Mouse (Mus musculus) cerebellum, postnatal 25 days (tissue): ENCODE results near the gene Plekho1.

ENCODE experiments used
- DNase-seq, 2 experiments: peaks; one replicate each; pipeline ENCODE4 v3.0.0; 2021; ENCODE audit warnings: mixed read lengths in 2 of 2

Plekho1 gene

GRCm38 (mm10) chr3:96001560-96001959 lies 5.8 kb upstream of the Plekho1 start:
- no peak for DNase-seq

DNA sequence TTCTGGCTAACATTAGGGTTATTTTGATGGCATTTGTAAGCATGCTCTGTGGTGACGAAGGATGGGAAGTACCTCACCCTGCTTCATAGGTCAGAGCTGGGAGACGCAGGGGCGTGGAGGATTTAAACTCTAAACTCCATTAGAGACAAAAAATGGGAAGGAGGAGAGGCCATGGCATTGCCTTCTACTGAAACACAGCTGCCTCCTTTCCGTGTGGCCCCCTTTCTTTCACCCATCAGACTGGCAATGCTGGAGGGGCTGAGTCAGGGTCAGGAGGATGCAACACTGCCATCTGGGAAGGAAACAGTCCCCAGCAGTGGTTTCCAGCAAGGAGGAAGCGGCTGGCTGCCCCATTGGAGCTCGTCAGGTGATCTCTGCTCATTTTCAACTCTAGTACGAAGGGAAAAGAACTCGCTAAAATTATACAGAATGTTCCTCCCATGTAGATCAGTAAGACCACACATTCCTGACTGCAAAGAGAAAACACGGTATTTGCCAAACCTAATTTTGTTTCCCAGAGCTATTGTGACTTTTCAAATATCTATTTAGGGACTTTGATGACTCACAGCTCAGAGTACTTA lies 5.2 kb upstream of the Plekho1 start:
- DNase-seq, result peak; percentile 43 to 52

GRCm38 (mm10) chr3:96000080-96000632 lies 4.4 kb upstream of the Plekho1 start:
- DNase-seq, result peak in 1 of 2 experiments; percentile 37

DNA sequence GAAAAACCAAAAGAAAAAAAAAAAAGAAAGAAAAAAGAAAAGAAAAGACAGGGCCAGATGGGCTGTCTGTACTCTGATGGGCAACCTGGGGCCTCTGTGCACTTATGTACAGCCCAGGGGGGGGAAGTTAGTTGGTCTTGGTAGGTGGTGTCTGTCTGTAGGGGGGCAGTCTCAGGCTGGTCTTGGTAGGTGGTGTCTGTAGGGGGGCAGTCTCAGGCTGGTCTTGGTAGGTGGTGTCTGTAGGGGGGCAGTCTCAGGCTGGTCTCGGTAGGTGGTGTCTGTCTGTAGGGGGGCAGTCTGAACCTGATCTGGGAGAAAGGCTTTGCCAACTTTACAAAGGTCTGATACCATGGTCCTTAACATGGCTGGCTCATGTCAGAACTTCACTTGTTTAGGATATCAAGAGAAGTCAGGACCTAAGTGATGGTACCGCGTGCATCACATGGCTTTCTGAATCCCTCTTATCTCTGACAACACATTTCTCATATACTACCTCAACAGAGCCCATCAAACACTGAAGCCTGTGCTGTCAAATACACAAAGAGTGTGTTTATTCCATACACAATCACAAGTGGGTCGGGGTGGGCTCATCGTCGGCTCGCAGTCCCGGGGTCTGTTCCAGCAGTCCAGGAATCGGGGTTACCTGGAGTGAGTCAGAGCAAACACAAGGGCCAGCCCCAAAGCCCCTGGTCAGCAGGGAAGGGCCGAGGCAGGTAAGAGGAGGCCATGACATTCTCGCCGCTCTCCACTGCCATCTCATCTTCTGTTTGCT lies 3.7 kb upstream of the Plekho1 start:
- DNase-seq, result no peak

DNA sequence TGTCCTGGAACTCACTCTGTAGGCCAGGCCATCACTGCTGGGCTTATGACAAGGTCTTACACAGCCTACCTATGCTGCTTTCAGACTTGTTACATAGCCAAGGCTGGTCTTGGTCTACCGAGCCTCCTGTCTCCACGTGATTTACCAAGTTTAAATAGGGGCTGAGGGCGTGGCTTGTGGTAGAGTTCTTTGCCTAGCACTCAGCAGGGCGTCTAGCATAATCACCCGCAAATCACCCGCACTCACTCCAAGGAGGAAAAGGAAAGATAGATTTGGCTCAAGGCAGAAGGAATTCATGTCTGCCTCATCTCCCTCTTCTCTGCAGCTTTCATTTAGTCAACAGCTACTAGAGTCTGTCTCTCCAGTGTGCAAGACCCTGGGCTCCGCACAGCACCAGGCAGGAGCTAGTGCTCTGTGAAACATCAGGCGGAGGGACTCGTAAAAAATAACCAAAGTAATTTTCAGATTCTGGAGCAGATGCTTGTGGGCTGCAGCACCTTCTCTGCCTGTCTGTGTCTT lies 1.5 kb upstream of the Plekho1 start:
- DNase-seq, result peak; percentile 52 to 60

DNA sequence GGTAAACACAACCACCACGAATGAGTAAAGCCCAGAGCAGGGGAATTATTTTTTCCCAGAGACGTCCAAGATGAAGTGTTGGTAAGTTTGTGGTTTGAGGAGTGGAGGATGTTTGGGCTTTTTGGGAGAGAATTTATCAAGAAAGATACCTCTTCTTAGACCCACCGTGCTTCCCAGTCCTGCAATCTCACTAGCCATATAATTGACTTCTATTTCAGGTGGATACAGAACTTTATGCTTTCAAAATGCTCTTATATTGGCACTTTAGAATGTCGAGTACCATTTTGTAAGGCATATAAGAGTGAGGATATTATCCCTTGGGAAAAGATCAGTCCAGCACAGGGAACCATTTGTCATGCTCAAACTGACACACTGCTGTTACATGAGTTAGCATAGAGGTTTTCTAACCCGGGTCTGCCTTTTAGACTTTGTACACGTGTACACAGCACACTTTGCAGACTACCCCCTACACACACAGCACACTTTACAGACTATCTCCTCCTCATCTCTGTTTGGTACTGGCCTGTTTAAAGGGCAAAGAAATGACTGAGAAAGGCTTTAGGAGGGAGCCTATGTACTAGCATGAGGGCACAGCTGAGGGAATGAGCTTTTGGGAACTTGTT lies 761 bp upstream of the Plekho1 start:
- DNase-seq, result no peak

DNA sequence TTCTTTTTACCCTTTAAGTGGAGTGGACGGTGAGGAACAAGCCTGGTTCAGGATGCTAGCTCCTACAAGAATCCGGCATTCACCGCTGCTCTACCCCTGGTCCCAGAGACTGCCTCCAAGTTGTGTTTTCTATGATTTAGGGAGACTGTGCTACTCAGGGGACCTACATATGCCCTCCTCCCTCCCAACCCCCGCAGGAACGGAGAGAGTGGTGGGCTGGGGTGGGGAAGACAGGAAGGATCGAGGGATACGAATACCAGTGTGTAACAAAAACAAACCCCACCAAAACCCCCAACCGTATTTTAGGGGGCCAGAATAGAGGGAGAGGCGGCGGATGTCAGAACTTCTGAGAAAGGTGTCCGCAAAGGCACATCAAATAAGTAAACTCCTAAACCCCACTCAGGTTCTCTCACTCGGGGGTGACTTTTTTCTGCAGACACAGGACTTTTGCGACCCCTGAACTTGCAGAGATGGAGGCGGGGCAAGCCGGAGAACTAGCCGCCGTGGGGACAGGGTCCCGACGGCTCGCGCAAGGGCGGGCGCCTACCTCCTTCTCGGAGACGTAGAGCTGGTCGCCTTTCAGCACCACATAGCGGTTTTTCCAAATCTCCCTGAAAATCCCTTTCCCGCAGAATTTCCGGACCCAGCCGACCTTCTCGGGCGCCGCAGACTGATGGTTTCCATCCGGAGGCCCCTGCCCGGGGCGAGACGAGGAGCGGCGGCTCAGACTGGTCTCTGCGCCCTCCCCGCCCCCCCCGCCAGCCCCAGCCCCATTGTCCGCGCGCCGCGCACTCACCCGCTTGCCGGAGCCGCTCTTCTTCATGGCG lies 613 bp downstream of the Plekho1 start:
- peak; percentile 47 to 78 for DNase-seq

- peak; percentile 50 to 60 for DNase-seq
These were observed 1.4 kb downstream of the Plekho1 start for GRCm38 (mm10) chr3:95994381-95994846.

- DNase-seq, result peak; percentile 75 to 84
These were observed 1.9 kb downstream of the Plekho1 start for GRCm38 (mm10) chr3:95993881-95994280.

DNA sequence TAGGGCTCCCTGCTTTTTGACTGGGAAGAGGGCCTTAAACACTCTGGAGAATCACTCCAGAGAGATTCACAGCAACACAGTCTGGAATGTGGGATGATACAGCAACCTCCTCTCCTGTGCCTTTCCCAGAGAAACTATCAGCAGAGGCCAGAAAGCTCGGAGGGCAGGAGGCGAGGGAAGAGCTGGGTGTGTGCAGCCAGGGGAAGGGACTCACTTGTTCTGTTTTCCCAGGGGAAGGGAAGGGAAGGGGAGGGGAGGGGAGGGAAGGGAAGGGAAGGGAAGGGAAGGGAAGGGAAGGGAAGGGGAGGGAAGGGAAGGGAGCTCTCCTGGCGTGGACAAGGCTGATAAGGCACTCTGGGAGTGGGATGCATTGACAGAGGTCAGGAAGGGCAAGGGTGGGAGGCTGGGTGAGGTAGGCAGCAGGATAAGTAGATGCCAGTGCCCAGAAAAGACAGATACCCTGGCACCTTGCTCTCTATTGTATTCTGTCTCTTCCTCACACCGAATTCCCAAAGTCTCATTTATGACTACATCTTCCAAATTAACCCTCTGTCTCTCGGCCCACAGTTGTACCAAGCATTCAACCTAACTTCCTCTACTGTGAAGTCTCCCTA lies 2.7 kb downstream of the Plekho1 start:
- no peak for DNase-seq

- no peak for DNase-seq
These were observed 5.3 kb downstream of the Plekho1 start for GRCm38 (mm10) chr3:95990413-95990941.

- peak; percentile 76 to 85 for DNase-seq
These were observed 6.8 kb downstream of the Plekho1 start for GRCm38 (mm10) chr3:95988969-95989368.

DNA sequence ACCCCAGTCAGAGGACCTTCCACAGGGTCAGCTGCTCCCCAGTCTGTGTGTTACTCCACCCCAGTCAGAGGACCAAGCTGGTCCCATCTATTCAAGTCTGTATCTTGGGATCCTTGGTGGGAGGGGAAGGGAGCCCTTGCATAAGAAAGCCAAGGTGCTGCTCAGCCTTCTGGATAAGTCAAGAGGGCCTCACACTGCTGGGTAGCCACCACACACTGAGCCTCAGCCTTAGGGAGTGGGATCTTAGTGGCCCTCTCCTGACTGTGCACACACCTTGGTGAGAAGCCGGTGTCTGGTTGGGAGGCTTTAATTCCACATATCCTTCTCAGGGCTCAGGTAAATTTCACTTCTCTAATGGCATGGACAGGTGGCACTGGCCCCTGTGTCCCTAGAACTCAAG lies 7.7 kb downstream of the Plekho1 start:
- no peak for DNase-seq

DNA sequence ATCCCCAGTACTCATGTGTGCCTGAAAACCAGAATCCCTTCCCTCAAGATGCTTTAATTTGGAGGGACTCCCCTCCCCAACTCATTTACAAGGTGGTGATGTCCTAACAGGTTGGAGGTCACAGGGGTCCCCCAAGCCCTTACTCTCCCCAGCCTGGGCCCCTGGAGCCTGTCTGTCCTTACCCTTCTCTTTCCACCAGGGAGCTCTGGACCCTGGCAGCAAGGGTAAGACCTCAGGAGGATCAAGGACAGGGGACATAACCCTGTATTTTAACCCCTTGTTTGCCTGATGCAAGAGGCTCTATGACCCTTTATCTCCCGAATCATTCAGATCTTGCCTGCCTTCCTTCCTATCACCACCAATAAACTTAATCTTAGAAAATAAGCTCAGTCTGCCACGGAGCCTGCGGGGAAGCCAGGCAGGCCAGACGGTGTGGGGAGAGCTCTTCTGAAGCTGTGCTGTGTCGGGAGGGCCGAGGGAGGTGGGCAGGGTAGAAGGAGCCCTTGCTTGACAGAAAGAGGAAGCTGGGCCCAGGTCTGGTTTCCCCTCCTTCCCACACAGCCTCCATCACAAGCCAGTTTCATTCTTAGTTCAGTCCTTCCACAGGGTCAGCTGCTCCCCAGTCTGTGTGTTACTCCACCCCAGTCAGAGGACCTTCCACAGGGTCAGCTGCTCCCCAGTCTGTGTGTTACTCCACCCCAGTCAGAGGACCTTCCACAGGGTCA lies 8.3 kb downstream of the Plekho1 start:
- DNase-seq, result no peak

DNA sequence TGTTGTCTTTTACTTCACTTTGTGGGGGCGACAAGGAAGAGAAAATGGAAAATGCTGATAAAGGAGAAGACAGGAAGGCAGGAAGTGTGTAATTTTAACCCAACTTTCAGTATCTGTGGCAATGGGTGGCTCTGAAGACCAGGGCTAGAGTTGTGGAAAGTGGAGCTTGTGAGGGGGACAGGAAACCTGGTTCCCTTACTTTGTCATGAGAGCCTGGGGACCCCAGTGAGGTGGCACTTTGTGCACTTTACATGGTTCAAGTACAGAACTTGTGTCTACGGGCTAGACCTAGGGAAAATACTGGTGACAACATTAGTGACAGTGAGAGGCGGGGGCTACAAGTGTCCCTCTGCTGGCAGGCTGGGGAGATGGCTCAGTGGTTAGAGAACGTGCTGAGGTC lies 8.8 kb downstream of the Plekho1 start:
- no peak for DNase-seq

GRCm38 (mm10) chr3:95986001-95986622 lies 9.7 kb downstream of the Plekho1 start:
- peak; percentile 35 to 46 for DNase-seq

GRCm38 (mm10) chr3:95985209-95986000 lies 10.4 kb downstream of the Plekho1 start:
- DNase-seq, result peak; percentile 65 to 75

GRCm38 (mm10) chr3:95982129-95982528 lies 13.7 kb downstream of the Plekho1 start:
- DNase-seq, result no peak

GRCm38 (mm10) chr3:95980276-95980970 lies 15.4 kb downstream of the Plekho1 start:
- DNase-seq, result no peak
